Mouse (Mus musculus) erythroblast, embryonic 14.5 days (primary cell): ENCODE results near the gene Ifit1bl2.

Source experiments
- GATA1 ChIP-seq: IDR thresholded peaks from 2 replicates; pipeline ENCODE4 v1.6.1; 2012; ENCODE audit warnings: low read length, inconsistent platforms, mixed read lengths
- TAL1 ChIP-seq: IDR thresholded peaks from 3 replicates; pipeline ENCODE4 v1.6.1; 2012; ENCODE audit warnings: low read length, inconsistent platforms, mixed read lengths

DNA sequence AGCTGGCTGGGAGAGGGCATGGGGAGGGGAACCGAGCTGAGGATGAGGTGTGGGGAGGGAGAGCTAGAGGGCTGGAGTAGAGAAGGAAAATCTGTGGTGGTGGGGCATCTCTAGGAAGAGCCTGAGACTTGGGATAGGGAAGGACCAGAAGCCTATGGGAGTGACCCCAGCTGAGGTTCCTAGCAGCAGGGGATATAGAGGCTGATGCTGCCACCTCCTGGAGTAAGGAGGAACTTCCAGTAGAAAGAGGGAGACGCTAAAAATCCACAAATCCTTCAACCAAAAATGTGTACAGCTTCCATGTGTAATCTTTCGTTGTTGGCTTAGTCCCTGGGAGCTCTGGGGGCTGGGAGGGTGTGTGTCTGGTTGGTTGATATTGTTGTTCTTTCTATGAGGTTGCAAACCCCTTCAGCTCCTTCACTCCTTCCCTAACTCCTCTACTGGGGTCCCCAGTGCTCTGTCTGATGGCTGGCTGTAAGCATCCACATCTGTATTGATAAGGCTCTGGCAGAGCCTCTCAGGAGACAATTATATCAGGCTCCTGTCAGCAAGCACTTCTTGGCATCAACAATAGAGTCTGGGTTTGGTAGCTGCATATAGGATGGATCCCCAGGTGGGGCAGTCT, 3.5 kb downstream of the Ifit1bl2 start:
- TF ChIP-seq GATA1 (no peak), TAL1 (no peak)
